Mouse (Mus musculus): ENCODE measurements at regions not wholly inside any gene's neighbourhood (a gene's known extent, or its start where the extent isn't known, plus 50 kb on each side); places are given as distances from the start of the nearest gene placed in this dataset.
A peak's percentile ranks its signal among the peaks of the same experiment; 100 is the strongest.

GRCm38 (mm10) chr5:128527241-128527640 lies 73.4 kb upstream of the Fzd10 start:
- Histone ChIP-seq H3K79me2 (ENCODE audit: control insufficient read depth, insufficient read depth, low read length) (no peaks in the 10 kb centered on the region), H3K4me3 (ENCODE audit: insufficient read depth, low read depth, low read length) (no peak overlapping the region), H3K27ac (replicated peaks; ENCODE audit: insufficient read depth, low read depth, low read length) (no peak overlapping the region), H3K9ac (ENCODE audit: low read depth, low read length) (no peak overlapping the region), H3K4me1 (ENCODE audit: control insufficient read depth, insufficient read depth, low read length) (no peaks in the 10 kb centered on the region), H3K27me3 (ENCODE audit: control insufficient read depth, insufficient read depth, low read length) (no peaks in the 10 kb centered on the region), H3K36me3 (ENCODE audit: control insufficient read depth, insufficient read depth, low read length) (no peaks in the 10 kb centered on the region)
- WGBS: 40% methylated on average over 7 of the region's 9 CpGs
- no peak for TF ChIP-seq POLR2A (IDR thresholded peaks at IDR 0.05; ENCODE audit: extremely low read depth, insufficient read depth, low read length)
- peak; percentile 22; the same call in 1 of the 2 replicates for TF ChIP-seq CTCF (IDR thresholded peaks at IDR 0.05; ENCODE audit: low read depth, low read length)
- DNase-seq (ENCODE audit: extremely low read depth, low read depth, low spot score): no peak

- no peaks in the 10 kb centered on the region for H3K4me1 ChIP-seq (ENCODE audit: control insufficient read depth, insufficient read depth, low read length)
- no peaks in the 10 kb centered on the region for H3K36me3 ChIP-seq (ENCODE audit: control insufficient read depth, insufficient read depth, low read length)
- no peak overlapping the region for H3K4me3 ChIP-seq (ENCODE audit: insufficient read depth, low read depth, low read length)
- no peaks in the 10 kb centered on the region for H3K79me2 ChIP-seq (ENCODE audit: control insufficient read depth, insufficient read depth, low read length)
- no peaks in the 10 kb centered on the region for H3K27me3 ChIP-seq (ENCODE audit: control insufficient read depth, insufficient read depth, low read length)
- no peak overlapping the region for H3K27ac ChIP-seq (replicated peaks; ENCODE audit: insufficient read depth, low read depth, low read length)
- TF ChIP-seq POLR2A (IDR thresholded peaks at IDR 0.05; ENCODE audit: extremely low read depth, insufficient read depth, low read length) (no peak), CTCF (IDR thresholded peaks at IDR 0.05; ENCODE audit: low read depth, low read length) (no peak)
- no peak overlapping the region for H3K9ac ChIP-seq (ENCODE audit: low read depth, low read length)
- DNase-seq (ENCODE audit: extremely low read depth, low read depth, low spot score): no peak
- 73% methylated on average over 5 of the region's 5 CpGs for WGBS
Measured at GRCm38 (mm10) chr5:128526432-128526831, 74.2 kb upstream of the Fzd10 start.

- H3K27me3 ChIP-seq (ENCODE audit: control insufficient read depth, insufficient read depth, low read length): no peaks in the 10 kb centered on the region
- H3K4me3 ChIP-seq (ENCODE audit: insufficient read depth, low read depth, low read length): no peak overlapping the region
- H3K27ac ChIP-seq (replicated peaks; ENCODE audit: insufficient read depth, low read depth, low read length): no peak overlapping the region
- no peaks in the 10 kb centered on the region for H3K79me2 ChIP-seq (ENCODE audit: control insufficient read depth, insufficient read depth, low read length)
- no peak overlapping the region for H3K9ac ChIP-seq (ENCODE audit: low read depth, low read length)
- H3K36me3 ChIP-seq (ENCODE audit: control insufficient read depth, insufficient read depth, low read length): no peaks in the 10 kb centered on the region
- no peaks in the 10 kb centered on the region for H3K4me1 ChIP-seq (ENCODE audit: control insufficient read depth, insufficient read depth, low read length)
- no peak for DNase-seq (ENCODE audit: extremely low read depth, low read depth, low spot score)
- 13% methylated on average over 26 of the region's 26 CpGs for WGBS
- TF ChIP-seq CTCF (IDR thresholded peaks at IDR 0.05; ENCODE audit: low read depth, low read length) (no peak), POLR2A (IDR thresholded peaks at IDR 0.05; ENCODE audit: extremely low read depth, insufficient read depth, low read length) (no peak)
Measured at GRCm38 (mm10) chr5:128524377-128525280, 76.0 kb upstream of the Fzd10 start.

- H3K9ac ChIP-seq (ENCODE audit: low read depth, low read length): no peak overlapping the region
- no peaks in the 10 kb centered on the region for H3K36me3 ChIP-seq (ENCODE audit: control insufficient read depth, insufficient read depth, low read length)
- H3K27ac ChIP-seq (replicated peaks; ENCODE audit: insufficient read depth, low read depth, low read length): no peak overlapping the region
- DNase-seq (ENCODE audit: extremely low read depth, low read depth, low spot score): peak; percentile 5
- 43% methylated on average over 5 of the region's 5 CpGs for WGBS
- TF ChIP-seq POLR2A (IDR thresholded peaks at IDR 0.05; ENCODE audit: extremely low read depth, insufficient read depth, low read length) (no peak), CTCF (IDR thresholded peaks at IDR 0.05; ENCODE audit: low read depth, low read length) (peak; percentile 57)
- no peaks in the 10 kb centered on the region for H3K27me3 ChIP-seq (ENCODE audit: control insufficient read depth, insufficient read depth, low read length)
- no peaks in the 10 kb centered on the region for H3K79me2 ChIP-seq (ENCODE audit: control insufficient read depth, insufficient read depth, low read length)
- no peak overlapping the region for H3K4me3 ChIP-seq (ENCODE audit: insufficient read depth, low read depth, low read length)
- H3K4me1 ChIP-seq (ENCODE audit: control insufficient read depth, insufficient read depth, low read length): no peaks in the 10 kb centered on the region
Measured at GRCm38 (mm10) chr5:128522667-128523066, 78.0 kb upstream of the Fzd10 start.

GRCm38 (mm10) chr5:128517336-128517735 lies 83.3 kb upstream of the Fzd10 start:
- DNase-seq (ENCODE audit: extremely low read depth, low read depth, low spot score): no peak
- Histone ChIP-seq H3K4me3 (ENCODE audit: insufficient read depth, low read depth, low read length) (no peak overlapping the region), H3K4me1 (ENCODE audit: control insufficient read depth, insufficient read depth, low read length) (no peaks in the 10 kb centered on the region), H3K27me3 (ENCODE audit: control insufficient read depth, insufficient read depth, low read length) (no peaks in the 10 kb centered on the region), H3K9ac (ENCODE audit: low read depth, low read length) (no peak overlapping the region), H3K27ac (replicated peaks; ENCODE audit: insufficient read depth, low read depth, low read length) (no peak overlapping the region), H3K79me2 (ENCODE audit: control insufficient read depth, insufficient read depth, low read length) (no peaks in the 10 kb centered on the region), H3K36me3 (ENCODE audit: control insufficient read depth, insufficient read depth, low read length) (no peaks in the 10 kb centered on the region)
- TF ChIP-seq POLR2A (IDR thresholded peaks at IDR 0.05; ENCODE audit: extremely low read depth, insufficient read depth, low read length) (no peak), CTCF (IDR thresholded peaks at IDR 0.05; ENCODE audit: low read depth, low read length) (no peak)
- 62% methylated on average over 8 of the region's 8 CpGs for WGBS

- Histone ChIP-seq H3K27me3 (ENCODE audit: control insufficient read depth, insufficient read depth, low read length) (no peaks in the 10 kb centered on the region), H3K27ac (replicated peaks; ENCODE audit: insufficient read depth, low read depth, low read length) (no peak overlapping the region), H3K36me3 (ENCODE audit: control insufficient read depth, insufficient read depth, low read length) (no peaks in the 10 kb centered on the region), H3K9ac (ENCODE audit: low read depth, low read length) (no peak overlapping the region), H3K4me3 (ENCODE audit: insufficient read depth, low read depth, low read length) (no peak overlapping the region), H3K79me2 (ENCODE audit: control insufficient read depth, insufficient read depth, low read length) (no peaks in the 10 kb centered on the region), H3K4me1 (ENCODE audit: control insufficient read depth, insufficient read depth, low read length) (no peaks in the 10 kb centered on the region)
- TF ChIP-seq CTCF (IDR thresholded peaks at IDR 0.05; ENCODE audit: low read depth, low read length) (peak; percentile 82), POLR2A (IDR thresholded peaks at IDR 0.05; ENCODE audit: extremely low read depth, insufficient read depth, low read length) (no peak)
- peak; percentile 4 for DNase-seq (ENCODE audit: extremely low read depth, low read depth, low spot score)
- WGBS: 1% methylated on average over 2 of the region's 2 CpGs
Measured at GRCm38 (mm10) chr5:128515343-128515742, 82.5 kb upstream of the Tmem132d start.

All from liver, adult 2 months (tissue).